8 mouse cellular contexts compared by ENCODE assay signal in the genomic region with DNA sequence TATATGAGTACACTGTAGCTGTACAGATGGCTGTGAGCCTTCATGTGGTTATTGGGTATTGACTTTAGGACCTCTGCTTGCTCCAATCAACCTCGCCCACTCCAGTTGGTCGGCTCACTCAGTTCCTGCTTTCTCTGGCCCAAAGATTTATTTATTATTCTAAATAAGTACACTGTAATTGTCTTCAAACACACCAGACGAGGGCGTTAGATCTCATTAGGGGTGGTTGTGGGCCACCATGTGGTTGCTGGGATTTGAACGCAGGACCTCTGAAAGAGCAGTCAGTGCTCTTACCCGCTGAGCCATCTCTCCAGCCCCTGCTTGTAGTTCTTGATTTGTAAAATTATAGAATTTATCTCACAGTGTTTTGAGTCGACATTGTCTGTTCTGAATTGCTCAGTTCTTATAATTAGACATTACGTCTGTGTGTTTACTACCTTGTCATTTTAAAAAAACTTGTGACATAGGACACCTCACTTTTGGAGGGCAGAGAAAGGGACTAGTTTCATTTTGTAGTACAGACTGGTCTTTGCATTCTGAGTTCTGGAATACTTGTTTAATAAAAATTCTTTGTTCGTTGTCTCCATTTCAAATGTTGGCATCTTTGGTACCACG. TPM values are rescaled to one million over a fixed set of nuclear protein-coding genes. Genes with fewer than 3 reads are reported as not detected.
DNase-seq lines count a peak whose midpoint lies in the region; ATAC-seq lines count a peak whose summit lies in the region.

No protein-coding gene starts in this region.

- H3K4me1 ChIP-seq in forebrain, embryonic 10.5 days, result peaks cover 13% of the 10 kb centered on the region
- no peaks in the 10 kb centered on the region for H3K4me1 ChIP-seq in limb, embryonic 15.5 days

- H3K9ac ChIP-seq in limb, embryonic 15.5 days, result no peak overlapping the region

- no peaks in the 10 kb centered on the region for H3K9me3 ChIP-seq in forebrain, embryonic 10.5 days
- no peaks in the 10 kb centered on the region for H3K9me3 ChIP-seq in limb, embryonic 15.5 days

- 85% methylated on average over 10 of the region's 10 CpGs for WGBS in forebrain, embryonic 10.5 days
- WGBS in limb, embryonic 15.5 days, result 73% methylated on average over 10 of the region's 10 CpGs

- peak overlapping the region; percentile 70 for H3K4me3 ChIP-seq in forebrain, embryonic 10.5 days
- H3K4me3 ChIP-seq in limb, embryonic 15.5 days, result peak overlapping the region; percentile 71

- peaks cover 20% of the 10 kb centered on the region for H3K36me3 ChIP-seq in forebrain, embryonic 10.5 days (replicated peaks)
- H3K36me3 ChIP-seq in limb, embryonic 15.5 days, result peaks cover 9% of the 10 kb centered on the region; the same call in 1 of the 2 replicates

- DNase-seq in cerebellum, adult 9-11 months, result peak; percentile 29
- no peak for DNase-seq in cerebellum, postnatal 36 days
- peak; percentile 55 for DNase-seq in 3134 (ENCODE audit: extremely low read depth, insufficient read length, low spot score)
- DNase-seq in forebrain, embryonic 10.5 days (ENCODE audit: extremely low spot score, low spot score), result no peak
- no peak for DNase-seq in testis, postnatal 14 days (ENCODE audit: low spot score)
- DNase-seq in natural killer cell, adult 2 months (ENCODE audit: low spot score in 2 of 2), result no peak
- no peak for DNase-seq in left cerebral cortex, postnatal 25 days (ENCODE audit: low spot score in 2 of 2)

- no peaks in the 10 kb centered on the region for H3K27me3 ChIP-seq in forebrain, embryonic 10.5 days (ENCODE audit: poor library complexity, severe bottlenecking)
- H3K27me3 ChIP-seq in limb, embryonic 15.5 days, result no peaks in the 10 kb centered on the region

- intact Hi-C loops in left cerebral cortex, postnatal 25 days (cut with DNase I), result loop anchor here (5.0 kb wide), 1 partner anchor 76 kb away; the partner anchor contains the start of gene Setdb1

- peak overlapping the region; percentile 59 for H3K4me2 ChIP-seq in limb, embryonic 15.5 days

- no peak for ATAC-seq in limb, embryonic 15.5 days (ENCODE audit: insufficient number of reproducible peaks, low FRiP score, low TSS enrichment, low read depth)

- peak overlapping the region; percentile 92 for H3K27ac ChIP-seq in forebrain, embryonic 10.5 days
- H3K27ac ChIP-seq in limb, embryonic 15.5 days, result peak overlapping the region; percentile 90

RNA-seq across cellular contexts. Expression of gene Arnt, which starts 0.8 kb away (rescaled TPM):
- polyA plus RNA-seq in forebrain, embryonic 10.5 days (2016; fragmentation: Nextera tagmentation; extraction: Ambion mirVana), result 29.7 and 33.3 TPM in 2 replicates
- 49.5 and 52.3 TPM in 2 replicates for polyA plus RNA-seq in limb, embryonic 15.5 days (2015; fragmentation: Nextera tagmentation; extraction: Ambion mirVana)
- total RNA-seq in left cerebral cortex, postnatal 25 days (2021), result 10 to 100 TPM; 32.5 to 37.0 TPM

RNA-seq across cellular contexts. Expression of gene 4930558C23Rik, which starts 30.8 kb away (rescaled TPM):
- not detected in 2 replicates for polyA plus RNA-seq in forebrain, embryonic 10.5 days (2016; fragmentation: Nextera tagmentation; extraction: Ambion mirVana)
- polyA plus RNA-seq in limb, embryonic 15.5 days (2015; fragmentation: Nextera tagmentation; extraction: Ambion mirVana), result not detected in 2 replicates
- total RNA-seq in left cerebral cortex, postnatal 25 days (2021), result not detected

Comparison
In these comparisons a context has a peak if more than half of its experiments do, and no peak if none do; other contexts are left out.
1. DNase-seq: peak in cerebellum, adult 9-11 months (single experiment) and 3134 (single experiment); none in cerebellum, postnatal 36 days (0 of 2), forebrain, embryonic 10.5 days (single experiment), testis, postnatal 14 days (single experiment), natural killer cell, adult 2 months (0 of 2) and left cerebral cortex, postnatal 25 days (0 of 2).